Mouse (Mus musculus) large intestine, adult 2 months (tissue): ENCODE data around the gene Ociad2. TPM values are rescaled to one million over a fixed set of nuclear protein-coding genes. Genes with fewer than 3 reads are reported as not detected.

Source experiments
- DNase-seq: peaks from one replicate; pipeline ENCODE4 v3.0.0-alpha.2; 2012; ENCODE audit warnings: low read depth, low spot score
- WGBS: fragments of 180-500 bp; shearing (Covaris S2); methylation state at CpG from one replicate; pipeline ENCODE4 v1.1.7; 2018; 5-methylcytosine and 5-hydroxymethylcytosine counted together
- polyA plus RNA-seq: library from polyadenylated mRNA; depleted of rRNA; stranded (reverse); fragments of >200 nt; gene quantifications from 2 replicates; pipeline ENCODE4 v1.2.3, GENCODE M21; 2012; rRNA removed

The Ociad2 gene
- polyA plus RNA-seq, 1 experiment: 19.2 TPM

- no peak for DNase-seq
- WGBS: 84% methylated on average over 4 of the region's 4 CpGs
Measured at GRCm38 (mm10) chr5:73273171-73273570, 67.7 kb downstream of the Ociad2 start.

Other genes starting within 250 kb of the Ociad2 start
- gene Fryl, start 84.4 kb downstream of the Ociad2 start, polyA plus RNA-seq: 45.5 and 82.3 TPM in 2 replicates
- gene Ociad1, start 48.2 kb downstream of the Ociad2 start, polyA plus RNA-seq: 50.7 and 59.5 TPM in 2 replicates
- 0.32 and 0.36 TPM in 2 replicates for gene Cwh43, start 65.0 kb upstream of the Ociad2 start, polyA plus RNA-seq
- 3.9 and 5.4 TPM in 2 replicates for gene Dcun1d4, start 140.0 kb upstream of the Ociad2 start, polyA plus RNA-seq